Mouse (Mus musculus): Measurements from ENCODE around the gene Dtx3.
"Not testable (repeated sequence)": the region's sequence is repeated elsewhere in the genome, so short reads cannot be mapped to it uniquely, and the experiment has no call there.

Gene Dtx3

GRCm38 (mm10) chr10:127165654-127166403, 29.7 kb downstream of the Dtx3 start:
- no peak for DNase-seq (ENCODE audit: low spot score in 2 of 2)

GRCm38 (mm10) chr10:127165354-127165653, 30.2 kb downstream of the Dtx3 start:
- no peak for DNase-seq (ENCODE audit: low spot score in 2 of 2)

GRCm38 (mm10) chr10:127164631-127165353, 30.7 kb downstream of the Dtx3 start, which contains the start of gene B4galnt1:
B4galnt1 (plus strand) TSS chr10:127165225.
- DNase-seq (ENCODE audit: low spot score in 2 of 2): peak in 1 of 2 experiments; percentile 60

- DNase-seq (ENCODE audit: low spot score in 2 of 2): no peak
These were observed 31.3 kb downstream of the Dtx3 start for GRCm38 (mm10) chr10:127164190-127164589.

- DNase-seq (ENCODE audit: low spot score in 2 of 2): not testable (repeated sequence)
These were observed 32.7 kb downstream of the Dtx3 start for GRCm38 (mm10) chr10:127162771-127163261.

GRCm38 (mm10) chr10:127160728-127161127, 34.8 kb downstream of the Dtx3 start:
- DNase-seq (ENCODE audit: low spot score in 2 of 2): no peak

- DNase-seq (ENCODE audit: low spot score in 2 of 2): no peak
These were observed 35.4 kb downstream of the Dtx3 start for GRCm38 (mm10) chr10:127160081-127160480.

- no peak for DNase-seq (ENCODE audit: low spot score in 2 of 2)
These were observed 37.1 kb downstream of the Dtx3 start for GRCm38 (mm10) chr10:127158471-127158870.

- no peak for DNase-seq (ENCODE audit: low spot score in 2 of 2)
These were observed 39.0 kb downstream of the Dtx3 start for GRCm38 (mm10) chr10:127156511-127156910.

- DNase-seq (ENCODE audit: low spot score in 2 of 2): no peak
These were observed 39.4 kb downstream of the Dtx3 start for GRCm38 (mm10) chr10:127156089-127156488.

- no peak for DNase-seq (ENCODE audit: low spot score in 2 of 2)
These were observed 40.9 kb downstream of the Dtx3 start for GRCm38 (mm10) chr10:127154652-127155051.

GRCm38 (mm10) chr10:127154241-127154640, 41.3 kb downstream of the Dtx3 start:
- no peak for DNase-seq (ENCODE audit: low spot score in 2 of 2)

GRCm38 (mm10) chr10:127153323-127153722, 42.2 kb downstream of the Dtx3 start:
- DNase-seq (ENCODE audit: low spot score in 2 of 2): no peak

- DNase-seq (ENCODE audit: low spot score in 2 of 2): not testable (repeated sequence)
These were observed 43.0 kb downstream of the Dtx3 start for GRCm38 (mm10) chr10:127152556-127152955.

GRCm38 (mm10) chr10:127151233-127151632, 44.3 kb downstream of the Dtx3 start:
- DNase-seq (ENCODE audit: low spot score in 2 of 2): not testable (repeated sequence)

- no peak for DNase-seq (ENCODE audit: low spot score in 2 of 2)
These were observed 45.1 kb downstream of the Dtx3 start for GRCm38 (mm10) chr10:127150471-127150872.

- no peak for DNase-seq (ENCODE audit: low spot score in 2 of 2)
These were observed 48.4 kb downstream of the Dtx3 start for GRCm38 (mm10) chr10:127147135-127147534.

- DNase-seq (ENCODE audit: low spot score in 2 of 2): no peak
These were observed 50.2 kb downstream of the Dtx3 start for GRCm38 (mm10) chr10:127145303-127145702.

- no peak for DNase-seq (ENCODE audit: low spot score in 2 of 2)
These were observed 51.0 kb downstream of the Dtx3 start for GRCm38 (mm10) chr10:127144536-127144935.

GRCm38 (mm10) chr10:127143228-127143627, 52.3 kb downstream of the Dtx3 start:
- no peak for DNase-seq (ENCODE audit: low spot score in 2 of 2)

GRCm38 (mm10) chr10:127141500-127141899, 54.0 kb downstream of the Dtx3 start:
- no peak for DNase-seq (ENCODE audit: low spot score in 2 of 2)

- no peak for DNase-seq (ENCODE audit: low spot score in 2 of 2)
These were observed 54.6 kb downstream of the Dtx3 start for GRCm38 (mm10) chr10:127140971-127141370.

Data from frontal cortex, postnatal 25 days (tissue).